ENCODE assay signal across 18 mouse cellular contexts in genomic region chr8:45936986-45937385, GRCm38 (mm10). TPM values are rescaled to one million over a fixed set of nuclear protein-coding genes. Genes with fewer than 3 reads are reported as not detected.
"Had no signal": no experiment of that assay in that cellular context is flagged by ENCODE, and none has a peak within 500 bp of the region (broad histone marks: within the 10 kb centered on the region; RNA-seq: fewer than 3 reads in every experiment).

No protein-coding gene starts in this region.

- DNase-seq: heart, postnatal 10 days; heart, postnatal 14 days; heart, postnatal 36 days; kidney, adult 11 months; kidney, adult 18-20 months; kidney, adult 2 months; kidney, adult 8-10 months; kidney, adult 9 months; kidney, postnatal 10 days; kidney, postnatal 14 days; kidney, postnatal 25 days; kidney, postnatal 36 days; kidney, postnatal 4 days; layer of hippocampus, adult 9-11 months; layer of hippocampus, postnatal 36 days had no signal

RNA-seq across cellular contexts. Expression of gene Ccdc110, which starts 2.6 kb away (rescaled TPM):
- total RNA-seq: heart, postnatal 10 days; heart, postnatal 14 days; heart, postnatal 25 days; heart, postnatal 36 days; hematopoietic stem cell, adult 5-6 weeks; hindbrain, postnatal 0 days had no signal

RNA-seq across cellular contexts. Expression of gene Pdlim3, which starts 51.7 kb away (rescaled TPM):
- total RNA-seq: hematopoietic stem cell, adult 5-6 weeks had no signal
